Mouse (Mus musculus) stomach, embryonic 15.5 days (tissue): ENCODE data around the gene Gm13279. TPM values are rescaled to one million over a fixed set of nuclear protein-coding genes. Genes with fewer than 3 reads are reported as not detected.
A peak's percentile ranks its signal among the peaks of the same experiment; 100 is the strongest.
"Not testable (repeated sequence)": the region's sequence is repeated elsewhere in the genome, so short reads cannot be mapped to it uniquely, and the experiment has no call there.

ENCODE experiments used
- ATAC-seq: fragments of 200-750 bp; cut with Nextera tagmentation; 2 replicates; pipeline ENCODE4 v1.8.0; 2017; ENCODE audit warnings: low read depth, moderate number of reproducible peaks, moderate TSS enrichment; ENCODE audit not compliant: insufficient read depth, low FRiP score
- H3K27ac ChIP-seq: fragments of 300-500 bp; sonication (generic); 2 replicates; pipeline ENCODE4 v1.5.1; 2015; ENCODE audit warnings: mild to moderate bottlenecking, inconsistent platforms
- H3K27me3 ChIP-seq: fragments of 300-500 bp; sonication (generic); replicated peaks from 2 replicates; pipeline ENCODE4 v1.6.1; 2015; ENCODE audit warnings: inconsistent platforms
- H3K36me3 ChIP-seq: fragments of 300-500 bp; sonication (generic); 2 replicates; pipeline ENCODE4 v1.6.1; 2015; ENCODE audit warnings: inconsistent platforms
- H3K4me1 ChIP-seq: fragments of 300-500 bp; sonication (generic); 2 replicates; pipeline ENCODE4 v1.6.1; 2015; ENCODE audit warnings: inconsistent platforms
- H3K4me2 ChIP-seq: fragments of 300-500 bp; sonication (generic); 2 replicates; pipeline ENCODE4 v1.6.1; 2015; ENCODE audit warnings: mild to moderate bottlenecking, inconsistent platforms
- H3K4me3 ChIP-seq: fragments of 300-500 bp; sonication (generic); replicated peaks from 2 replicates; pipeline ENCODE4 v1.5.1; 2015; ENCODE audit warnings: inconsistent platforms
- H3K9ac ChIP-seq: fragments of 300-500 bp; sonication (generic); 2 replicates; pipeline ENCODE4 v1.6.1; 2015; ENCODE audit warnings: inconsistent platforms
- H3K9me3 ChIP-seq: fragments of 300-500 bp; sonication (generic); 2 replicates; pipeline ENCODE4 v1.6.1; 2016; ENCODE audit warnings: inconsistent platforms
- WGBS: fragments of 180-500 bp; shearing (Covaris S2); methylation state at CpG from one replicate; pipeline ENCODE4 v1.1.7; 2015; 5-methylcytosine and 5-hydroxymethylcytosine counted together
- polyA plus RNA-seq: library from polyadenylated mRNA; unstranded; fragments of >200 nt; fragmentation: Nextera tagmentation; extraction: Ambion mirVana; gene quantifications from 2 replicates; pipeline ENCODE4 v1.2.1, GENCODE M21; 2015

Gene Gm13279
- not detected in 2 replicates for polyA plus RNA-seq

GRCm38 (mm10) chr4:88797097-88797496, at the start of gene Gm13279:
Gene Gm13279 (plus strand): TSS chr4:88797397.
- H3K27me3 ChIP-seq, H3K4me2 ChIP-seq, H3K9ac ChIP-seq, H3K36me3 ChIP-seq, H3K4me1 ChIP-seq, ATAC-seq, H3K9me3 ChIP-seq, H3K27ac ChIP-seq, H3K4me3 ChIP-seq: not testable (repeated sequence)
- WGBS: no CpG with 5 or more reads among the region's 28 CpGs

- no peaks in the 10 kb centered on the region for H3K36me3 ChIP-seq
- ATAC-seq: no peak
- 52% methylated on average over 6 of the region's 6 CpGs for WGBS
Observed at GRCm38 (mm10) chr4:88749926-88750325, 47.3 kb upstream of the Gm13279 start.

GRCm38 (mm10) chr4:88754818-88755340, 42.3 kb upstream of the Gm13279 start, which contains the start of gene Gm13271:
Gene Gm13271 (plus strand): TSS chr4:88754868.
- WGBS: 75% methylated on average over 15 of the region's 15 CpGs
- not testable (repeated sequence) for ATAC-seq, H3K27ac ChIP-seq, H3K9me3 ChIP-seq, H3K27me3 ChIP-seq, H3K36me3 ChIP-seq, H3K4me2 ChIP-seq, H3K9ac ChIP-seq, H3K4me1 ChIP-seq, H3K4me3 ChIP-seq

More at GRCm38 (mm10) chr4:88749926-88750325, 47.3 kb upstream of the Gm13279 start:
- Histone ChIP-seq H3K9me3 (no peaks in the 10 kb centered on the region), H3K27ac (no peak overlapping the region), H3K4me3 (no peak overlapping the region), H3K4me2 (no peak overlapping the region), H3K4me1 (0 out of 2 replicates have a peak, but pooled peaks cover 4% of the 10 kb centered on the region), H3K9ac (no peak overlapping the region), H3K27me3 (no peaks in the 10 kb centered on the region)

- Histone ChIP-seq H3K9ac (peak overlapping the region; percentile 16; the same call in 1 of the 2 replicates), H3K4me2 (peak overlapping the region; percentile 76), H3K27ac (peak overlapping the region; percentile 98), H3K4me3 (peak overlapping the region; percentile 57)
- WGBS: 9% methylated on average over 29 of the region's 31 CpGs
- H3K27me3 ChIP-seq, ATAC-seq, H3K4me1 ChIP-seq, H3K36me3 ChIP-seq, H3K9me3 ChIP-seq: not testable (repeated sequence)
Observed at GRCm38 (mm10) chr4:88756581-88757513, 40.4 kb upstream of the Gm13279 start.

GRCm38 (mm10) chr4:88757628-88758031, 39.6 kb upstream of the Gm13279 start:
- H3K27ac ChIP-seq: peak overlapping the region; percentile 98
- peak overlapping the region; percentile 57 for H3K4me3 ChIP-seq
- under 1% methylated on average over 21 of the region's 21 CpGs for WGBS
- H3K4me1 ChIP-seq, H3K36me3 ChIP-seq, H3K27me3 ChIP-seq, H3K9me3 ChIP-seq: not testable (repeated sequence)
- peak overlapping the region; percentile 76 for H3K4me2 ChIP-seq
- ATAC-seq: peak; percentile 100
- H3K9ac ChIP-seq: peak overlapping the region; percentile 16; the same call in 1 of the 2 replicates

- ATAC-seq, H3K4me2 ChIP-seq: not testable (repeated sequence)
Observed at GRCm38 (mm10) chr4:88758751-88759150, 38.4 kb upstream of the Gm13279 start.

GRCm38 (mm10) chr4:88759610-88760268, 37.5 kb upstream of the Gm13279 start, which contains the start of gene Gm13283:
Gene Gm13283 (plus strand): TSS chr4:88760119.
- H3K9me3 ChIP-seq, ATAC-seq, H3K4me1 ChIP-seq, H3K36me3 ChIP-seq, H3K27me3 ChIP-seq, H3K9ac ChIP-seq: not testable (repeated sequence)
- Histone ChIP-seq H3K27ac (peak within 1 kb of the TSS; percentile 71), H3K4me2 (peak within 1 kb of the TSS; percentile 49), H3K4me3 (peak within 1 kb of the TSS; percentile 36)
- WGBS: 16% methylated on average over 11 of the region's 14 CpGs

More at GRCm38 (mm10) chr4:88758751-88759150, 38.4 kb upstream of the Gm13279 start:
- H3K4me1 ChIP-seq, H3K27ac ChIP-seq, H3K4me3 ChIP-seq, H3K9ac ChIP-seq, H3K27me3 ChIP-seq, H3K36me3 ChIP-seq, H3K9me3 ChIP-seq: not testable (repeated sequence)
- 81% methylated on average over 9 of the region's 9 CpGs for WGBS

GRCm38 (mm10) chr4:88760431-88760830, 36.8 kb upstream of the Gm13279 start:
- H3K9me3 ChIP-seq, H3K27me3 ChIP-seq, ATAC-seq, H3K9ac ChIP-seq, H3K36me3 ChIP-seq, H3K4me1 ChIP-seq: not testable (repeated sequence)
- Histone ChIP-seq H3K4me3 (peak overlapping the region; percentile 36), H3K27ac (peak overlapping the region; percentile 71), H3K4me2 (peak overlapping the region; percentile 49)
- 0% methylated on average over 26 of the region's 28 CpGs for WGBS

GRCm38 (mm10) chr4:88761776-88762175, 35.4 kb upstream of the Gm13279 start:
- not testable (repeated sequence) for H3K4me2 ChIP-seq, H3K27ac ChIP-seq, H3K4me1 ChIP-seq, H3K27me3 ChIP-seq, H3K9me3 ChIP-seq, H3K4me3 ChIP-seq, H3K9ac ChIP-seq, H3K36me3 ChIP-seq, ATAC-seq
- WGBS: 61% methylated on average over 6 of the region's 8 CpGs

- H3K4me3 ChIP-seq, H3K4me1 ChIP-seq, H3K4me2 ChIP-seq, H3K27ac ChIP-seq, H3K9me3 ChIP-seq, H3K27me3 ChIP-seq, H3K36me3 ChIP-seq, H3K9ac ChIP-seq, ATAC-seq: not testable (repeated sequence)
- WGBS: 47% methylated on average over 9 of the region's 9 CpGs
Observed at GRCm38 (mm10) chr4:88762341-88762740, 34.9 kb upstream of the Gm13279 start.

GRCm38 (mm10) chr4:88763384-88764018, 33.7 kb upstream of the Gm13279 start:
- not testable (repeated sequence) for ATAC-seq, H3K9me3 ChIP-seq, H3K4me1 ChIP-seq, H3K9ac ChIP-seq, H3K36me3 ChIP-seq, H3K27me3 ChIP-seq
- Histone ChIP-seq H3K27ac (peak overlapping the region; percentile 69; the same call in 1 of the 2 replicates), H3K4me3 (peak overlapping the region; percentile 38), H3K4me2 (peak overlapping the region; percentile 51)
- 4% methylated on average over 25 of the region's 42 CpGs for WGBS
